Mouse (Mus musculus): Measurements from ENCODE around the gene Ndufv1. TPM values are rescaled to one million over a fixed set of nuclear protein-coding genes. Genes with fewer than 3 reads are reported as not detected.
A peak's percentile ranks its signal among the peaks of the same experiment; 100 is the strongest.

The Ndufv1 gene
- total RNA-seq, 1 experiment from 2014 or later: 200 TPM

DNA sequence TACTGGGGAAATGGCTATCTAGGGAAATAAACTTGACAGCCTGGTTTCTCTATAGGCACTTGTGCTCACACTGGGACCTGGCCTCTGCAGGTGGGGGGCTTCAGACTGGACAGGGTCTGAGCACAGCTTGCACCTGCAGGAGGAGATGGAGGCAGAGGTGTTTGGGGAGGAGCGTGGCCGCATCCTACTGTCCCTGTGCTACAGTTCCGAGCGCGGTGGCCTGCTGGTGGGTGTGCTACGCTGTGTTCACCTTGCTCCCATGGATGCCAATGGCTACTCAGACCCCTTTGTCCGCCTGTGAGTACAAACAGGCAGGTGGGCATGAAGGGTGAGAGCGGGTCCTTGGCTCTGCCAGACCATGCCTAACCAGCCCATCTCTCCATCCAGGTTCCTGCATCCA, 6.6 kb downstream of the Ndufv1 start:
- no peak for ATAC-seq (replicated peaks; ENCODE audit: low read depth, poor library complexity, severe bottlenecking)

DNA sequence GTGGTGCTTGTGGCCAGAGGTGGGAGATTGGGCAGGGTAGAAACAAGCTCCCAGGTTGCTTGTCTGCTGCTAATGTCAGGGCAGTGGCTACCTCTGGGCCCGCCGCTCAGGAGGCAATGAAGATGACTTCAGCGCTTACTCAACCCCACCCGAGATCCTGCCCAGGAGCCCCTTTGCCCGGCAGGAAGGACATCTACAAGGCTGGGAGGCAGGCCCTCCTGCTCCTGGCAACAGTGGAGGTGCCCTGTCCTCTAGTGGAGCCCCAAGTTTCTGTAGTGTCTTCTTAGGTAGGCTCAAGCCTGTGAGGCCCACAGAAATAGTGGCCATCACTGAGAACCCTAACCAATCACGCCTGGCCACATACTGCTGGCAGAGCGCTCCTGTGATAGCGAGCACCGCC, 7.5 kb downstream of the Ndufv1 start:
- no peak for ATAC-seq (replicated peaks; ENCODE audit: low read depth, poor library complexity, severe bottlenecking)

DNA sequence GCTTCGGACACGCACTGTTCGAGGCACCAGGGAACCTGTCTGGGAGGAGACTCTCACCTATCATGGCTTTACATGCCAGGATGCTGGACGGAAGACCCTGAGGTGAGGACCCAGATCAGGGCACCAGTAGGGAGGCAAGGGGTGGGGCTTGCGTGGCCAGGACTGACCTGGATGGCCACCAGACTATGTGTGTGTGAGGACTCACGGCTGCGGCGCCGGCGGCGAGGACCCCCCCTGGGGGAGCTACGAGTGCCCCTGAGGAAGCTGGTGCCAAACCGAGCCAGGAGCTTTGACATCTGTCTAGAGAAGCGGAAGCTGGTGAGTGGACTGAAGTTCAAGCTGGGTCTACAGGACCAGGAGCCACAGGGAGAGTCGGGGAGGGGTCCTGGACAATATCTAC, 8.3 kb downstream of the Ndufv1 start:
- no peak for ATAC-seq (replicated peaks; ENCODE audit: low read depth, poor library complexity, severe bottlenecking)

DNA sequence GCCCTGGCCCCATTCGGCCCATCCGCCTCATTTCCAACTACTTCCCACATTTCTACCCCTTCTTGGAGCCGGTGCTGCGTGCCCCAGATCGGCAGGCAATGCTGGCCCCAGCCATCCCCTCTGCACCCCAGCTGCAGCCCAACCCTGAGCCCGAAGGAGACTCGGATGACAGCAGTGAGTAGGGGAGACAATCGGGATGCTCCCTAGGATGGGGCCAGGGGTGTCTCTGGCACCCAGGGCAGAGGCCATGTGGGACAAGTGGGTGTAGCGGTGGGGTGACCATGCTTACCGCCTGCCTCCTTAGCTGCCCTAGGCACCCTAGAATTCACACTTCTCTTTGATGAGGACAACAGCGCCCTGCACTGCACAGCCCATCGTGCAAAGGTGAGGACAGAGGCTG, 9.0 kb downstream of the Ndufv1 start:
- ATAC-seq (replicated peaks; ENCODE audit: low read depth, poor library complexity, severe bottlenecking): no peak

DNA sequence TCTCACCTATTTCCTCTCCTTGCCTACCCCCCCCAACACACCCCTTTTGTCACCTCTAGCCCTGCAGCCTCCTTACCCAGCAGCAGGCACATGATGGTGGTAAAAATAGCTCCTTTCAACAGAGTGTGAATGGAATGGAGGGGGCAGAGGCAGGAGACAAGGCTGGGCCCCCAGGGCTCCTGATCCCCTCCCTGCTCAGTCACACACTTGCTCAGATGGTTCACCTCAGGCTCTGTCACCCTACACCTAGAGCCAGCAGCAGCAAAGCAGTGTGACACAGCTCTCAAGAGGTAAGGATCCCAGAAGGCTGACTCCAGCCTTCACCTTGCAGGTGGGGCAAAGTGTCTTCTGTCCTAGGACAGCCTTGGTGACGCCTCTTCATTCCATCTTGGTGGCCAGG, 9.5 kb downstream of the Ndufv1 start, which contains the start of gene Doc2g:
Doc2g (plus strand) TSS at position 202 of the 400 bp plus-strand sequence.
- ATAC-seq (replicated peaks; ENCODE audit: low read depth, poor library complexity, severe bottlenecking): no peak

GRCm38 (mm10) chr19:4001752-4002151, 10.9 kb downstream of the Ndufv1 start:
- ATAC-seq (replicated peaks; ENCODE audit: low read depth, poor library complexity, severe bottlenecking): no peak

GRCm38 (mm10) chr19:4000949-4001525, 11.6 kb downstream of the Ndufv1 start:
- ATAC-seq (replicated peaks; ENCODE audit: low read depth, poor library complexity, severe bottlenecking): no peak

GRCm38 (mm10) chr19:4000119-4000900, 12.3 kb downstream of the Ndufv1 start, which contains the start of the genes Nudt8 and Gm49405:
Gene Nudt8, plus strand, starts transcription at chr19:4000580.
Gene Gm49405, plus strand, starts transcription at chr19:4000626.
- ATAC-seq (replicated peaks; ENCODE audit: low read depth, poor library complexity, severe bottlenecking): peak; percentile 91

GRCm38 (mm10) chr19:3999121-3999730, 13.4 kb downstream of the Ndufv1 start:
- ATAC-seq (replicated peaks; ENCODE audit: low read depth, poor library complexity, severe bottlenecking): no peak

GRCm38 (mm10) chr19:3998335-3998734, 14.3 kb downstream of the Ndufv1 start:
- ATAC-seq (replicated peaks; ENCODE audit: low read depth, poor library complexity, severe bottlenecking): no peak

DNA sequence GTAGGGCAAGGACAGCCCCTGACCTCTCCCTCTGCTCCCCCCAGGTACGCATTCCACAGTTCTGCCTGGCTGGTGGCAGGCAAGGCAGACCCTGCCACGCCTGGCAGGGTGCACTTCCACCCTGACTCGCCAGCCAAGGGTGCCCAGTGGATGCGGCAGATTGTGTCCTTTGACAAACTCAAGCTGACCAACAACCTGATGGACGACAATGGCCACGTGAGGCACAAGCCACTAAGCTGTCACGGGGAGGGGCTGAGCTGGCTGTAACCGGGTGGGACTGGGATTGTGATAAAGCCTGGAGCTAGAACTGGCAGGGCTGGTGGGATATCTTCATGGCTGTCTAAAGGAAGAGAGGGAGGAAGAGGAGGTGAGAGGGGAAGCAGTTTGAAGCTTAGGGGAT, 15.4 kb downstream of the Ndufv1 start:
- no peak for ATAC-seq (replicated peaks; ENCODE audit: low read depth, poor library complexity, severe bottlenecking)

- no peak for ATAC-seq (replicated peaks; ENCODE audit: low read depth, poor library complexity, severe bottlenecking)
Observed at GRCm38 (mm10) chr19:3996747-3997146, 15.9 kb downstream of the Ndufv1 start.

GRCm38 (mm10) chr19:3996106-3996505, 16.5 kb downstream of the Ndufv1 start:
- no peak for ATAC-seq (replicated peaks; ENCODE audit: low read depth, poor library complexity, severe bottlenecking)

DNA sequence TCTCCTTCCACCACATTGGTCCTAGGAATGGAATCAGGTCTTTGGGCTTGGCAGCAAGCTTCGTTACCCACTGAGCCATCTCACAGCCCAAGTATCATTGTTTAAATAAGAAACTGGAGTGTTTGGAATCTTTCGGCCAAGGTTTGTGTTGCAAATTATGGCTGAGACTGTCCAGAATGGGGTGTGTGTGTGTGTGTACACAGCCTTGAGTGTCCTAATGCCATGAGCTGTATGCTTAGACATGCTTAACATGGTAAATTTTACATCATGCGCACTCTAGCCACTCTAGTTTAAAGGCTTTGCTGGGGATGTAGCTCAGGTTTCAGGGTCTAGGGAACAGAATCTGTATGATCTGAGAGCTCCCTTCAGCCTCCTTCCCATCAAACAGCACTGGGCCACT, 17.1 kb downstream of the Ndufv1 start:
- no peak for ATAC-seq (replicated peaks; ENCODE audit: low read depth, poor library complexity, severe bottlenecking)

DNA sequence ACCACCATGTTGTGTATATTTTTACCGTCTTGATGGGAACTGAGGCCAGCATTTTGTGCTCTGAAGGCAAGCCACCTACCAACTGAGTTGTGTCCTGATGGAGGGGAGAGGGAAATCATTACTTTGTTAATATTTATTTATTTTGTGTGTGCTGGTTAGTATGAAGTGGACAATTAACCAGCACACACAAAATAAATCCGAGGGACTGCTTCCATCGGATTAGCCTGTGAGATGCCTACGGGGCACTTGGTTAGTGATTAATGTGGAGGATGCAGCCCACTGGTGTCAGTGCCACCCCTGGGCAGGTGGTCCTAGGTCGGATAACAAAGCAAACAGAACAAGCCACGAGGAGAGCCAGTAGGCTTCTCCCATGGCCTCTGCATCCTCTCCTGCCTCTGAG, 17.7 kb downstream of the Ndufv1 start:
- ATAC-seq (replicated peaks; ENCODE audit: low read depth, poor library complexity, severe bottlenecking): no peak

GRCm38 (mm10) chr19:3992416-3992815, 20.2 kb downstream of the Ndufv1 start, which contains the start of gene Tbx10:
Gene Tbx10, plus strand, starts transcription at chr19:3992752.
- ATAC-seq (replicated peaks; ENCODE audit: low read depth, poor library complexity, severe bottlenecking): no peak

DNA sequence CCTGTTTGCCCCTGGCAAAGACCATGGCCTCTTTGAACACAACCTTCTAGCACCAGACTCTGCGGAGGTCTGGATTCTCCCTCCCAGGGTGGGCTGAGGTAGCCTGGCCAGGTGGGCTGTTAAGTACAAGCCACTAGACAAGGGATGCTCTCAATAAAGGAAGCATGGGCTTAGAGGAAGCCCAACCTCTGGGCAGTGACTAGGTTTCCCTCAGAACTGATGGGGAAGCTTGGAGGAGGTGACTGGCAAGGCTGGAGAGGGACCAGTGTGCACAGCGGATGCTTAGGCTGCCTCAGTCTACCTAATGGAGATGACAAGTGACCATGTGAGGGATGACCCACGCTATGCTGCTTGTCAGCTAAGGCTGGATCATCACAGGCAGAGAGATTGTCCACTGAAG, 20.6 kb downstream of the Ndufv1 start:
- no peak for ATAC-seq (replicated peaks; ENCODE audit: low read depth, poor library complexity, severe bottlenecking)

GRCm38 (mm10) chr19:3991562-3991961, 21.0 kb downstream of the Ndufv1 start:
- no peak for ATAC-seq (replicated peaks; ENCODE audit: low read depth, poor library complexity, severe bottlenecking)

DNA sequence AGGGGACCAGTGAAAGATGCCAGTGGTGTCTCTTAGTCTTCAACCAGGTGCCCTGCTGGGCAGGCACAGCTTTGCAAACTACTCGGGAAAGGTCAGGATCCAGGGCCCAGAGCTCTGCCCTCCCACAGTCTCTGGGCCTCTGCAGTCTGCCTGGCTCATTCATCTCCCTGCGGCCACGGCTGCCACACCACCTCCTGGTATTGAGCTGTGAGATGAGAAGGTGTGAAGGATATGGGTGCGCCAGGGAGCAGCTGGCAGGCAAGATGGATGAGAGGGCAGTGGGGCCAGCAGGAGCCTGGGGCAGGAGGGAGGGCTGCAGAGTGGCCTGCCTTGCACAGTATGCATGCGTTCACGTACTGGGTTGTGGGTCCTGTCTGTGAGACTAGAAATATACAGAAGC, 21.8 kb downstream of the Ndufv1 start:
- no peak for ATAC-seq (replicated peaks; ENCODE audit: low read depth, poor library complexity, severe bottlenecking)

DNA sequence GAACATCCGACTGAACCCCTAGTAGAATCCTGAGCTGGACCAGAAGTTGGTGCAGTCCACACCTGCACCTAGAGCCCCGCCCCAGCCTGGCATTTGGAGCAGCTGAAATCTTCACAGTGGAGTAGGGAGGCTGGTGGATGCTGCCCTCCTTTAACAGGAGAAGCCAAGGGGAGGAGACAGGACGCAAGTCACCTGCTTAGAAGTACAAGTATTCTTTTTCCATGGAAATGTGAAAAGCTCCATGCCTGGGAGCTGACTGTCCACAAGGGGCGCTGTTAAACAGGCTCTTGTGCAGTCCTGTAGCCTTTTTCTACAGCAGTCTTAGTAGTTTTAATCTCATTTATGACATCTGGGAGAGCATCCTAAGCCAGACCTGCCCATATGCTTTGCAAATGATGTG, 23.9 kb downstream of the Ndufv1 start:
- no peak for ATAC-seq (replicated peaks; ENCODE audit: low read depth, poor library complexity, severe bottlenecking)

DNA sequence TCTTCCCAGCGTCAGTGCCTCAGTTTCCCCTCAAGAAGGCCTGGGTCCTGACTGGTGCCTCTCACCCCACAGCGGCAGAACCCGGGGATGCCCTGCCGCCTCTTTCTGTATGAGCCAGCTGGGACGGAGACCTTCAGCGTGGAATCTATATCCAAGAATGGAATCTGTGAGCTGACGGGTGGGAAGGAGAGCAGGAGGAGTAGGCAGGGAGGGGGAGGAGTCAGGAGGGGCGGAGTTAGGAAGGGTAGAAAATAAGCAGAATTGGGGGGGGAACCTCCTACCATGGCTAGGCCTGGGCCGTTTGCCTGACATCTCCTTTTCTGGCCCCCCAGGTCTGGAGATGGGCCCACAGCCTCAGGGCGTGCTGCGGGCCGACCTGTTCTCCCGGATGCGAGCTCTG, 24.5 kb downstream of the Ndufv1 start:
- ATAC-seq (replicated peaks; ENCODE audit: low read depth, poor library complexity, severe bottlenecking): no peak

Measured in common myeloid progenitor, adult 5-6 weeks (primary cell).